Mouse (Mus musculus) activated CD4-positive, CD25-positive, alpha-beta regulatory T cell, adult 4 months (primary cell): ENCODE data around the gene Rbm19. TPM values are rescaled to one million over a fixed set of nuclear protein-coding genes. Genes with fewer than 3 reads are reported as not detected.

Experiments used
- ATAC-seq: one replicate; pipeline ENCODE4 v1.8.0; 2017
- polyA plus RNA-seq, 2 experiments: library from polyadenylated mRNA; unstranded; fragments of 100-300 nt; shearing (Covaris generic); gene quantifications; one replicate each; pipeline ENCODE4 v1.2.1; 2017

Rbm19 gene
- polyA plus RNA-seq, 2 experiments from 2014 or later: 11.2 to 12.2 TPM

- no peak for ATAC-seq
Observed at GRCm38 (mm10) chr5:120135337-120135736, 19.1 kb downstream of the Rbm19 start.

- no peak for ATAC-seq
Observed at GRCm38 (mm10) chr5:120135823-120136222, 19.6 kb downstream of the Rbm19 start.

DNA sequence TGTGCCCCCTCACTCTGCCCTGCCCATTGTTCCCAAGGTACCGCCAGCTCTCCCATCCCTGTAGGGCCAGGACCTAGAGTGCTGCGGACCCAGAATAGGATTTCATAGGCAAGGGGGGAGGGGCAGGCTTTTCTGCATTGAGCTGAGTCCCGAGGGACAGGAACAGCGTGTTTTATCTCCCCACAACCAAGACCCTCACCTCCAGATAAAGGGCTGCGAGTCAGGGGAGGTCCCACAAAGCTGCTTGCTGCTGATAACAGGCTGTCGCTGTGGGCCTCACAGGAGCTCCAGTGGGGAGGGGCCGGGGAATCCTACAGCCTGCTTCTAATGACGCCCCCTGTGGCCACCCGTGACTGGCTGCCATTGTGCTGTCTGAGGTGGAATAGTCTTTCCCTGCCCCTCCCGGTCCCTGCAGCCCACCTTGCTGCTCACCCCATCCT is 20.0 kb downstream of the Rbm19 start:
- ATAC-seq: no peak

DNA sequence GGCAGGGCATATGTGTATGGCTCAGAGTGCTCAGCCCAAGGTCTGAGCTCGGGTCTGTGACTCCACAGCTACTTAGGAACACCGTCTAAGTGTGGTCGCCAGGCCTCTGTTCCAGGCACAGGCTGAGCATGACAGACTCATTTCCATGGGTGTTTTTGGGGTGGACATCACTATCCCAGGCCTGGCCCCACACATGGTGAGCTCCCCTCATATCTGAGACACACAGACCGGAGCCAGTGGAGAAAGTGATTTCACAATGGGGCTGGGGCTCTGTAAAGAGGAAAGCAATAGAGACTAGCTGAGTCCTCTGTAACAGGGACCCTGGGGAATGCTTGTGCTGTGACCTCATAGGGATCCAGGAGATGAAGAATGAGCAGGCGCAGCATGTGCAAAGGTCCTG is 20.8 kb downstream of the Rbm19 start:
- no peak for ATAC-seq

DNA sequence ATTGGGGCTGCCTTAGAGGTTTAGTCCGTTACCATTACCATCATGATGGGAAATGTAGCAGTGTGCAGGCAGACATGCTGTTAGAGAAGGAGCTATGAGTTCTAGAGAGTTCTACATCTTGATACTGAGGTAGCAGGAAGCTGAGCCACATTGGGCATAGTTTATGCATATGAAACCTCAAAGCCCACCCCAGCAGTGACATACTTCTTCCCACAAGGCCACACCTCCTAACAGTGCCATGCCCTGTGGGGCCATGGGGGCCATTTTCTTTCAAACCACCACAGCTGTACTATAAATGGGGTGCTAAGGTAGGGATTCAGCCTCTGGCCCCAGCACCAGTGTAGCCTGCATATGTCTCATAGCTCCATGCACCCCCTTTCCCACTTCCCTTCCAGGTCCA is 21.6 kb downstream of the Rbm19 start:
- ATAC-seq: no peak

DNA sequence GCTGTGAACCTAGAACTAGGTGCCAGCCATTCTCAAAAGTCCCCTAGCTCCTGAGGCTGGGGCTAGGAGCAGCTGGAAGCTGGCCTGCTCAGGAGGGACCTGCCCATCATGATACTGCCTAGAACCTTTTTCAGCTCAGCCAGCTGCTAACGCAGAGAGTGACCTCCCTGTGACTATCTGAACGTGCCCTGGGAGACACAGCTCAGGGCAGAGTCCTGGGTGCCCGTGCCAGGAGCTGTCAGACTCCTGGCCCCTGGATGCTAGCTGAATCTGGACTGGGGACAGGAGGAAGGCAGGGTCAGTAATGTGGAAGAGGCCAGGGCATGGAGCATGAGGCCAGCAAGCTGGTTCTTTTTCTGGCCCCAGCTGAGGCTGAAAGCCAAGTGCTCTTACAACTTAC is 22.1 kb downstream of the Rbm19 start:
- no peak for ATAC-seq

GRCm38 (mm10) chr5:120139224-120139623 is 23.0 kb downstream of the Rbm19 start:
- ATAC-seq: no peak

GRCm38 (mm10) chr5:120143941-120144340 is 27.7 kb downstream of the Rbm19 start:
- no peak for ATAC-seq

GRCm38 (mm10) chr5:120145371-120146050 is 29.2 kb downstream of the Rbm19 start:
- no peak for ATAC-seq

DNA sequence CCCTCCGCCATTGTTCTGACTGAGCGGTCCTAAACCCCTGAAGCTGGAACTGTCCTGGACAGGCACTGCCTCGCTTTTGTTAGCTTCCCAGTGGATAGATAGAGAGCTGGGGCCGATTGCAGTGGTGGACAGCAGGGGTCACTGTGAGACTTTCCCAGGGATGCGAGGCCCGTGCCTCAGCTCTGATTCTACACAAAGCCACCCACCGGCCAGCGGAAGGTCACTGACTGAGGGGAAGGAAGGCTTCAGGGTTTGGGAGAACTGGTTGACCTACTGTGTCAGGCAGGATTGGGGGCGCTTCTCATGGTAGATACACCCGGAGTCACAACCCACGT is 29.8 kb downstream of the Rbm19 start:
- ATAC-seq: no peak

DNA sequence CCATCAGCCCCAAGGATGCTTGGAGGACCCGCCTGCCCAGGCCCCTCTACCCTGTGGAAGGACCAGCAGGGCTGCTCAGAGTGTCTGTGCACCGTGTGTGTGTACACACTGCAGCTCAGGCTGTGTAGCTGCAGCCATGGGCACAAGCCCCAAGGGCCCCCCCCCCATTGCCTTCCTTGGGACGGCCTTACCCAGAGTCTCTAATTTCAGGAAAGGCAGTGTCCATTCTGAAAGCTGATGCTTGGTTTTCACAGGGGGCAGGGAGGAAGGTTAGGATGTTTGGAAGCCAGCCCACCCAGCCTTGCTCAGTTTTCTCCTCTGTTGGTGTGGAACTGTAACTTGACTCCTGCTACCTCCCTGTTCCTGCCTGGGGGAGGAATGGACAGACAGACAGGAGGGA is 30.6 kb downstream of the Rbm19 start:
- no peak for ATAC-seq

DNA sequence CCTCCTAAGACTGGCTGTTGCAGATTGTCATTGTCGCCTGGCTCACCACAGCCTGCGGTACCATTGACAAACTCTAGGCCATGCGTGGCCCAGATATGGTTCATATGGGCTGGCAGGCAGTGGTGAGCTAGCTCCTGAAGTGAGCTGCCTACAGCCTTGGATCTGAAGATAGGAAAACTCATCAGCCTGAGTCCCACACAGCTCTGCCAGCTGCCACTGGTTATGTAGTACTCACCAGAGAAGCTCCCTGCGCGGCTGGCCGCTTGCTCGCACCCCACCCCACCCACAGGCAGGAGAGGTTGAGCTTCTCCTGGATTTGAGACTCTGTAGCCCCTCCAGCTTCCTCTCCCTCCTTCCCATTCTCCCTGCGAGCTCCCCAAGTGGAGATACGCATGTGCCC is 32.0 kb downstream of the Rbm19 start:
- no peak for ATAC-seq

GRCm38 (mm10) chr5:120151145-120151544 is 34.9 kb downstream of the Rbm19 start:
- no peak for ATAC-seq

- no peak for ATAC-seq
Observed at GRCm38 (mm10) chr5:120153140-120153539, 36.9 kb downstream of the Rbm19 start.

DNA sequence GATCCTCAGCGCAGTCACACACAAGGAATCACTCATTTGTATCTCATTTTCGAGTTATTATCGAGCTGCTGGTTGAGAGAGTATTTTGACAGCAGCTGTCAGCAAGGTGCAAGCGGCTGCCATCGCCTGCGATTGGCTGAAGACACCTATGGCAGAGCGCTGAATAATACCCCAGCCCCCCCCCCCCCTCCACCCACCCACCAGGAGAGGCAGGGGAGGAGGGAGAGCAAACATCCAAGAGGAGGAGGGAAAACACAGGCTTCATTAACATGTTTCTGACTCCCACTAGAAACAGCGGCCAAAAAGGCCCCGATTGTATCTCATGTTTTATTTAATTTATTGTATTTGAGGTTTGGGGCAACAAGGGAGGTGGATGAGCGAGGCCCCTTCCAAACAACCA is 39.4 kb downstream of the Rbm19 start:
- no peak for ATAC-seq

- no peak for ATAC-seq
Observed at GRCm38 (mm10) chr5:120156166-120156909, 40.1 kb downstream of the Rbm19 start.

GRCm38 (mm10) chr5:120157115-120157514 is 40.9 kb downstream of the Rbm19 start:
- no peak for ATAC-seq

DNA sequence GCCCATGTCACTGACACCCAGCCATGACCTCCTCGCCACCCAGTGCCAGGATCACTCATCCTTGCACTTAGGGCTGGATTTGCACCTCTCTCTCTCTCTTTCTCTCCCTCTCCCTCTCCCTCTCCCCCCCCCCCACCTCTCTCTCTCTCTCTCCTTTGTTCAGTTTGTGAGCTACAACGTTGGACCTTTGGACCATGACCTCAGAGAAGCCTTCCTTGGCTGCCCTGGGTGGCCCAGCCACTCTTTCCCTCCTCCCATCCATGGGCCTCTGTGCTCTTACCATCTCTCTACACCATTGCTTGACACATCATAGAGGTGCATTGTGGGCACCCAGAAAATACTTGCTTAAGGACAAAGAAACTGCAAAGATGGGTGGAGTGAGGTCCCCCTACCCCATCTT is 42.2 kb downstream of the Rbm19 start:
- ATAC-seq: no peak

- no peak for ATAC-seq
Observed at GRCm38 (mm10) chr5:120160923-120161658, 44.8 kb downstream of the Rbm19 start.

DNA sequence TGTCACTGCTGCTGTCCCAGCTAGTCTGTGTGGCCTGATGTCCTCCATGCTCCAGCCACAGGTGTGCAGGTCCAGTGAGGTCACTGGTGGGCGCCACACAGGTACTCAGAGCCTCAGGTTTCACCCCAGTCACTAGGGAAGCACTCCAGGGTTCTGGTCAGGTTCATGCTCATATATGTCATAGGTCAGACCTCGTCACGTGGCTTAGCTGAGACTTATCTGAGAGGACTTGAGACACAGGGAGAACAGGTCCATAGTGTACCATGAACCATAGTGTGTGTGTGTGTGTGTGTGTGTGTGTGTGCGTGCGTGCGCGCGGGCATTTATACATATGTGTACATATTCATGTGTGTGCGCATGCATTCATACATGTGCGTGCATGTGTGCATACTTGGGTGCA is 46.4 kb downstream of the Rbm19 start:
- no peak for ATAC-seq

- ATAC-seq: no peak
Observed at GRCm38 (mm10) chr5:120163428-120163827, 47.2 kb downstream of the Rbm19 start.

GRCm38 (mm10) chr5:120164450-120164849 is 48.2 kb downstream of the Rbm19 start:
- ATAC-seq: no peak

DNA sequence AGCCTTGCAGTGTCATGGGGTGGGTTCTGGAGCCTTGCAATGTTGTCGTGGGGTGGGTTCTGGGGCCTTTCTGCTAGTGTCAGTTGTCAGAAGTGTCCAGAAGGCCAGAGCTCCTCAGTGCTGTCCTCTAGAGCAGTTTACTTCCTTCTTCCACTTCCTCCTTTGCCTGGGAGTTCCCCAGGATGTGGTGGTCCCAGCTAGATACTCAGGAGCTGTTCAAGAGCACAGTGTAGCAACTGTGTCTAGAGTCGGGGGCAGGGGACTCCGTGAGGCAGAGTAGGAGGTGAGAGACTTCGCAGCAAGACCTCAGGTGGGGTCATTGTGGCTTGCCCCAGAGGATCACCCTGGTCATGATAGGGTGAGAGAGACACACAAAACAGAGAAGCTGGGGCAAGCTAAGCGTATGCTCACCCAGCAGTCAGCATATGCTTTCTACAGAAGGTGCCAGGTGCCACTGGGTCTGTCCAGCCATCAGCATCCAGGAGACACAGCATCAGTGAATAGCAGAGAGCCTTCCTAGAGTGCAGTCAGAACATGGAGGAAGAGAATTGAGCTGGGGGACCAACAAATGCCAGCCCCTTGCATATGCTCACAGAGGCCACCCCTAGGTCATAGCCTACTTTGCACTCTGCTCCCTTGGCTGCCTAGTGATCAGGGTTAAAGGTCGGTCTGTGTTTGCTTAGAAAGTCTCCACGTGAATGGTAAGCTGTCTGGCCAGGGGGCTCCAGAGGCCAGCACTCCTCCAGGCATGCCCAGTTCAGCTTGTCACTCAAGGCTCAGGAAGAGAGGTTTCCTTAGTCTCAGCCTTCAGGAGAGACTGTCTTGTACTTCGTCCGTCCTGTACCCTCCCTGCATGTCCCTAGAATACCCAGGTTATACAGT is 49.0 kb downstream of the Rbm19 start:
- no peak for ATAC-seq
